Comparison of ENCODE assay signal across 10 mouse cellular contexts in genomic region chr1:87574785-87575184, GRCm38 (mm10). TPM values are rescaled to one million over a fixed set of nuclear protein-coding genes. Genes with fewer than 3 reads are reported as not detected.
DNase-seq lines count a peak whose midpoint lies in the region; ATAC-seq and TF ChIP-seq lines count a peak whose summit lies in the region.
"Had no signal": no experiment of that assay in that cellular context is flagged by ENCODE, and none has a peak within 500 bp of the region (broad histone marks: within the 10 kb centered on the region; RNA-seq: fewer than 3 reads in every experiment).

No protein-coding gene starts in this region.

- 33% methylated on average over 7 of the region's 7 CpGs for WGBS in forebrain, embryonic 15.5 days
- WGBS in kidney, postnatal 0 days, result 29% methylated on average over 7 of the region's 7 CpGs

- peak; percentile 44 for DNase-seq in gastrocnemius, postnatal 14 days
- DNase-seq in gastrocnemius, postnatal 4 days (ENCODE audit: low spot score in 2 of 2), result no peak
- DNase-seq in adrenal gland, adult 2 months, result peak; percentile 90
- peak; percentile 65 for DNase-seq in kidney, postnatal 0 days (ENCODE audit: low spot score)
- DNase-seq in lung, postnatal 4 days, result peak; percentile 77 to 91
- no peak for DNase-seq in embryo, embryonic 11 days
- no peak for DNase-seq in T-cell, adult 2 months (ENCODE audit: low spot score)

- no peak overlapping the region for H3K9ac ChIP-seq in forebrain, embryonic 15.5 days (replicated peaks)
- H3K9ac ChIP-seq in kidney, postnatal 0 days (ENCODE audit: low read depth, low read length), result no peak overlapping the region
- H3K9ac ChIP-seq: limb, embryonic 12.5 days had no signal

- peak; percentile 93 for ATAC-seq in forebrain, embryonic 15.5 days (replicated peaks)
- peak; percentile 93 for ATAC-seq in kidney, postnatal 0 days (replicated peaks; ENCODE audit: low FRiP score, low read depth)

- H3K4me1 ChIP-seq in forebrain, embryonic 15.5 days, result peaks cover 17% of the 10 kb centered on the region
- H3K4me1 ChIP-seq in kidney, postnatal 0 days (replicated peaks; ENCODE audit: insufficient read depth, low read length), result 0 out of 2 replicates have a peak, but pooled peaks cover 6% of the 10 kb centered on the region

- H3K4me2 ChIP-seq in forebrain, embryonic 15.5 days (replicated peaks), result no peak overlapping the region
- no peak overlapping the region for H3K4me2 ChIP-seq in kidney, postnatal 0 days (ENCODE audit: low read length)
- H3K4me2 ChIP-seq: limb, embryonic 12.5 days had no signal

- TF ChIP-seq CTCF in kidney, postnatal 0 days (IDR thresholded peaks at IDR 0.05; ENCODE audit: low read depth), result no peak

- no peaks in the 10 kb centered on the region for H3K36me3 ChIP-seq in forebrain, embryonic 15.5 days
- no peaks in the 10 kb centered on the region for H3K36me3 ChIP-seq in kidney, postnatal 0 days (ENCODE audit: insufficient read depth, low read length)
- H3K36me3 ChIP-seq: limb, embryonic 12.5 days had no signal

- intact Hi-C loops in gastrocnemius, postnatal 14 days (cut with DNase I; ENCODE audit: low total_unique reads), result no loop called here

- peak overlapping the region; percentile 35; the same call in 1 of the 2 replicates for H3K27ac ChIP-seq in forebrain, embryonic 15.5 days (replicated peaks)
- H3K27ac ChIP-seq in kidney, postnatal 0 days, result peak overlapping the region; percentile 78
- H3K27ac ChIP-seq: limb, embryonic 12.5 days had no signal

- no peaks in the 10 kb centered on the region for H3K27me3 ChIP-seq in forebrain, embryonic 15.5 days
- no peaks in the 10 kb centered on the region for H3K27me3 ChIP-seq in kidney, postnatal 0 days (ENCODE audit: insufficient read depth, low read length)
- H3K27me3 ChIP-seq: limb, embryonic 12.5 days had no signal

- H3K9me3 ChIP-seq in forebrain, embryonic 15.5 days, result no peaks in the 10 kb centered on the region
- H3K9me3 ChIP-seq in kidney, postnatal 0 days (replicated peaks; ENCODE audit: low read length), result no peaks in the 10 kb centered on the region
- H3K9me3 ChIP-seq: limb, embryonic 12.5 days had no signal

- H3K4me3 ChIP-seq in forebrain, embryonic 15.5 days, result no peak overlapping the region
- no peak overlapping the region for H3K4me3 ChIP-seq in kidney, postnatal 0 days (replicated peaks; ENCODE audit: low read depth, low read length)
- H3K4me3 ChIP-seq: limb, embryonic 12.5 days had no signal

RNA-seq across cellular contexts. Expression of gene Ngef, which starts 1.1 kb away (rescaled TPM):
- total RNA-seq in gastrocnemius, postnatal 14 days (2021), result under 1 TPM; 0.53 to 0.58 TPM
- total RNA-seq in gastrocnemius, postnatal 4 days (2021), result 1 to 10 TPM in 1 of 2 experiments, under 1 TPM in 1; 0.75 to 1.2 TPM
- total RNA-seq in adrenal gland, adult 2 months (2021), result under 1 TPM; 0.14 to 0.41 TPM
- 0.29 and 0.39 TPM in 2 replicates for polyA plus RNA-seq in adrenal gland, adult 2 months (2012; rRNA removed)
- 20.8 and 21.9 TPM in 2 replicates for polyA plus RNA-seq in forebrain, embryonic 15.5 days (2015; fragmentation: Nextera tagmentation; extraction: Ambion mirVana)
- polyA plus RNA-seq in kidney, postnatal 0 days (2015; fragmentation: Nextera tagmentation; extraction: Ambion mirVana), result 4.3 and 4.4 TPM in 2 replicates
- total RNA-seq: common myeloid progenitor, adult 5-6 weeks had no signal

RNA-seq across cellular contexts. Expression of gene Inpp5d, which starts 45.3 kb away (rescaled TPM):
- total RNA-seq in gastrocnemius, postnatal 14 days (2021), result 1 to 10 TPM; 3.9 to 7.3 TPM
- 10 to 100 TPM; 13.3 to 19.3 TPM for total RNA-seq in gastrocnemius, postnatal 4 days (2021)
- 10 to 100 TPM; 11.5 to 18.4 TPM for total RNA-seq in adrenal gland, adult 2 months (2021)
- polyA plus RNA-seq in adrenal gland, adult 2 months (2012; rRNA removed), result 17.5 and 21.1 TPM in 2 replicates
- 3.9 and 5.1 TPM in 2 replicates for polyA plus RNA-seq in forebrain, embryonic 15.5 days (2015; fragmentation: Nextera tagmentation; extraction: Ambion mirVana)
- polyA plus RNA-seq in kidney, postnatal 0 days (2015; fragmentation: Nextera tagmentation; extraction: Ambion mirVana), result 4.0 and 6.6 TPM in 2 replicates

Comparison
In these comparisons a context has a peak if more than half of its experiments do, and no peak if none do; other contexts are left out.
1. DNase-seq: peak in gastrocnemius, postnatal 14 days (single experiment), adrenal gland, adult 2 months (single experiment), kidney, postnatal 0 days (single experiment) and lung, postnatal 4 days (2 of 2); none in gastrocnemius, postnatal 4 days (0 of 2), embryo, embryonic 11 days (single experiment) and T-cell, adult 2 months (single experiment).